Mouse (Mus musculus) spleen, postnatal 4 days (tissue): Measurements from ENCODE around the gene Mthfd2l.

Experiments
- DNase-seq, 2 experiments: peaks; one replicate each; pipeline ENCODE4 v3.0.0; 2022; ENCODE audit warnings: low spot score in 2 of 2

The Mthfd2l gene

GRCm38 (mm10) chr5:90949499-90949898 is 18.6 kb downstream of the Mthfd2l start:
- no peak for DNase-seq

GRCm38 (mm10) chr5:90951475-90951874 is 20.6 kb downstream of the Mthfd2l start:
- no peak for DNase-seq

- no peak for DNase-seq
These were observed 22.0 kb downstream of the Mthfd2l start for GRCm38 (mm10) chr5:90952731-90953481.

GRCm38 (mm10) chr5:90964316-90964715 is 33.4 kb downstream of the Mthfd2l start:
- peak; percentile 18 to 68 for DNase-seq

- DNase-seq, result no peak
These were observed 33.8 kb downstream of the Mthfd2l start for GRCm38 (mm10) chr5:90964764-90965163.

- no peak for DNase-seq
These were observed 34.5 kb downstream of the Mthfd2l start for GRCm38 (mm10) chr5:90965386-90965785.

GRCm38 (mm10) chr5:90977244-90977643 is 46.3 kb downstream of the Mthfd2l start:
- DNase-seq, result peak in 1 of 2 experiments; percentile 17

- no peak for DNase-seq
These were observed 49.4 kb downstream of the Mthfd2l start for GRCm38 (mm10) chr5:90980297-90980696.

GRCm38 (mm10) chr5:90987605-90988004 is 56.7 kb downstream of the Mthfd2l start:
- DNase-seq, result no peak

- no peak for DNase-seq
These were observed 57.2 kb downstream of the Mthfd2l start for GRCm38 (mm10) chr5:90988149-90988548.

GRCm38 (mm10) chr5:90988592-90988991 is 57.7 kb downstream of the Mthfd2l start:
- no peak for DNase-seq

GRCm38 (mm10) chr5:90999942-91000341 is 69.0 kb downstream of the Mthfd2l start:
- no peak for DNase-seq

GRCm38 (mm10) chr5:91015216-91015615 is 84.3 kb downstream of the Mthfd2l start:
- DNase-seq, result no peak

GRCm38 (mm10) chr5:91023114-91023513 is 92.2 kb downstream of the Mthfd2l start:
- DNase-seq, result no peak

- DNase-seq, result no peak
These were observed 96.2 kb downstream of the Mthfd2l start, which contains the start of gene Epgn for GRCm38 (mm10) chr5:91027164-91027563. Epgn (plus strand) TSS chr5:91027464.

GRCm38 (mm10) chr5:91027840-91028239 is 96.9 kb downstream of the Mthfd2l start:
- DNase-seq, result no peak

GRCm38 (mm10) chr5:91030629-91031028 is 99.7 kb downstream of the Mthfd2l start:
- DNase-seq, result no peak

- no peak for DNase-seq
These were observed 104.4 kb downstream of the Mthfd2l start for GRCm38 (mm10) chr5:91035341-91035740.

- no peak for DNase-seq
These were observed 105.7 kb downstream of the Mthfd2l start for GRCm38 (mm10) chr5:91036628-91037027.

- DNase-seq, result no peak
These were observed 106.8 kb downstream of the Mthfd2l start for GRCm38 (mm10) chr5:91037756-91038155.

GRCm38 (mm10) chr5:91038547-91038946 is 107.6 kb downstream of the Mthfd2l start:
- DNase-seq, result no peak

GRCm38 (mm10) chr5:91038963-91039362 is 108.0 kb downstream of the Mthfd2l start:
- DNase-seq, result no peak

GRCm38 (mm10) chr5:91047987-91048386 is 117.1 kb downstream of the Mthfd2l start:
- DNase-seq, result no peak

- DNase-seq, result no peak
These were observed 117.5 kb downstream of the Mthfd2l start for GRCm38 (mm10) chr5:91048397-91048796.
